Mouse (Mus musculus): ENCODE results near the gene Cnih1. TPM values are rescaled to one million over a fixed set of nuclear protein-coding genes. Genes with fewer than 3 reads are reported as not detected.

Cnih1 gene
- total RNA-seq, 1 experiment from 2014 or later: 88.3 TPM

Other genes with a start within 250 kb of the Cnih1 start
- 7.6 and 8.2 TPM in 2 replicates for gene Cdkn3, start 27.9 kb downstream of the Cnih1 start, total RNA-seq (2021)
- 80.9 and 91.3 TPM in 2 replicates for gene Gmfb, start 33.8 kb upstream of the Cnih1 start, total RNA-seq (2021)
- gene Cgrrf1, start 43.7 kb upstream of the Cnih1 start, total RNA-seq (2021): 40.7 and 45.7 TPM in 2 replicates
- 17.9 and 19.7 TPM in 2 replicates for gene Samd4, start 94.4 kb upstream of the Cnih1 start, total RNA-seq (2021)

All from adrenal gland, postnatal 14 days (tissue).